Mouse (Mus musculus) testis, adult 2 months (tissue): Measurements from ENCODE around the gene Ocln.

Source experiments
- CTCF ChIP-seq: fragments of 200-500 bp; IDR thresholded peaks from 2 replicates; pipeline ENCODE4 v1.5.1; 2012; ENCODE audit warnings: low read depth, mild to moderate bottlenecking, inconsistent platforms, low read length, moderate library complexity; ENCODE audit not compliant: control insufficient read depth, insufficient read depth, insufficient replicate concordance
- POLR2A ChIP-seq: fragments of 200-500 bp; IDR thresholded peaks from 2 replicates; pipeline ENCODE4 v1.6.1; 2012; ENCODE audit warnings: low read depth, mild to moderate bottlenecking, inconsistent platforms, low read length, moderate library complexity; ENCODE audit not compliant: control insufficient read depth

DNA sequence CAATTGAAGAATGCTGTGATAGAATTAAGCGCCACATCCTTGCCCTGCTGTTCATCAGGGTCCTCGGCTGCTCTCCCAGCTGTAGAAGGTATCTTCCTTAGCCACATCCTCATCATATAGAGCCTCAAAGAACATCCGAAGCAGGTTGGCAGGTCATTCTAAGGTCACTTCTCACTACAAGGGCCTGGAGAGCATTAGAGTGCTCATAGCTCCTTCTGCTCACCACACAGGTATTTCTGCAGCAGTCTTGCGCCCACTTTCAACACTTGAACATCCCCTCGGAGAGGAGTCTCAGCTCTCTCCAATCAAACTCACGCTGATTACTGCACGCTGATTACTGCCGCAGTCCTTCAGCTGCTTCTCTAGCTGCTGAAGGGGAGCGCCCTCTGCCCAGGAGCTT is 6.9 kb upstream of the Ocln start:
- TF ChIP-seq POLR2A (no peak), CTCF (no peak)
